Mouse (Mus musculus): ENCODE measurements around the gene Wdr75. TPM values are rescaled to one million over a fixed set of nuclear protein-coding genes. Genes with fewer than 3 reads are reported as not detected.

The Wdr75 gene
- polyA plus RNA-seq (2012; rRNA removed), result 31.3 and 32.5 TPM in 2 replicates

GRCm38 (mm10) chr1:45794969-45795908 is at the start of gene Wdr75:
Wdr75 (plus strand) TSS chr1:45795166.
- TF ChIP-seq CTCF (IDR thresholded peaks at IDR 0.05; ENCODE audit: extremely low read depth, insufficient read depth, low read length) (no peak), POLR2A (IDR thresholded peaks at IDR 0.05; ENCODE audit: extremely low read depth, insufficient read depth, low read length) (peak; percentile 87)
- H3K4me1 ChIP-seq (ENCODE audit: control insufficient read depth, insufficient read depth, low read length), result no peaks in the 10 kb centered on the region; the same call in 1 of the 2 replicates
- H3K4me3 ChIP-seq (ENCODE audit: insufficient read depth, low read length), result peak within 1 kb of the TSS; percentile 77
- H3K27ac ChIP-seq (ENCODE audit: insufficient read depth, low read length), result peak within 1 kb of the TSS; percentile 96

- H3K4me1 ChIP-seq (ENCODE audit: control insufficient read depth, insufficient read depth, low read length), result no peaks in the 10 kb centered on the region
- no peak overlapping the region for H3K27ac ChIP-seq (ENCODE audit: insufficient read depth, low read length)
- no peak overlapping the region for H3K4me3 ChIP-seq (ENCODE audit: insufficient read depth, low read length)
- TF ChIP-seq CTCF (IDR thresholded peaks at IDR 0.05; ENCODE audit: extremely low read depth, insufficient read depth, low read length) (no peak), POLR2A (IDR thresholded peaks at IDR 0.05; ENCODE audit: extremely low read depth, insufficient read depth, low read length) (no peak)
Observed at GRCm38 (mm10) chr1:45755902-45756301, 39.1 kb upstream of the Wdr75 start.

GRCm38 (mm10) chr1:45756707-45757106 is 38.3 kb upstream of the Wdr75 start:
- Histone ChIP-seq H3K27ac (ENCODE audit: insufficient read depth, low read length) (no peak overlapping the region), H3K4me1 (ENCODE audit: control insufficient read depth, insufficient read depth, low read length) (no peaks in the 10 kb centered on the region), H3K4me3 (ENCODE audit: insufficient read depth, low read length) (no peak overlapping the region)
- TF ChIP-seq CTCF (IDR thresholded peaks at IDR 0.05; ENCODE audit: extremely low read depth, insufficient read depth, low read length) (no peak), POLR2A (IDR thresholded peaks at IDR 0.05; ENCODE audit: extremely low read depth, insufficient read depth, low read length) (no peak)

DNA sequence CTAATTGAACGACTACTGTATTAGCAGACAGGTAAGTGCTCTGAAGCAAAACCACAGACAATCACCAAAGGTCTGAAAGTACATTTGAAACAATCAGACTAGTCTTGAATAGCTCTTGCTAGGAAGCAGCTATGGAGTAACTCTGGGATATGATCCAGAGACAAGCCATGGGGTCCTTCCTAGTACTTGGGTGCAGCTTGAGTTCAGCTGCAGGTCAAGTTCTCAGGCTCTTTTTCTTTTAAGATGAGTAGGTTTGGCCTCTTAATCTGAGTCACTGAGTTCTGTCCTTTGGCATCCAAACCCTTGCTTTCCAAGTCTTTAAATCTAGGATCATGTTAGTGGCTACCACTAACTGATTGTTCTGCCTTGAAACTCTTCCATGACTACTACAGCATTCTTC is 37.0 kb upstream of the Wdr75 start:
- TF ChIP-seq CTCF (IDR thresholded peaks at IDR 0.05; ENCODE audit: extremely low read depth, insufficient read depth, low read length), result no peak
- TF ChIP-seq POLR2A (IDR thresholded peaks at IDR 0.05; ENCODE audit: extremely low read depth, insufficient read depth, low read length), result no peak
- Histone ChIP-seq H3K4me1 (ENCODE audit: control insufficient read depth, insufficient read depth, low read length) (no peaks in the 10 kb centered on the region), H3K4me3 (ENCODE audit: insufficient read depth, low read length) (no peak overlapping the region), H3K27ac (ENCODE audit: insufficient read depth, low read length) (no peak overlapping the region)

- Histone ChIP-seq H3K27ac (ENCODE audit: insufficient read depth, low read length) (no peak overlapping the region), H3K4me3 (ENCODE audit: insufficient read depth, low read length) (no peak overlapping the region), H3K4me1 (ENCODE audit: control insufficient read depth, insufficient read depth, low read length) (no peaks in the 10 kb centered on the region)
- TF ChIP-seq CTCF (IDR thresholded peaks at IDR 0.05; ENCODE audit: extremely low read depth, insufficient read depth, low read length) (no peak), POLR2A (IDR thresholded peaks at IDR 0.05; ENCODE audit: extremely low read depth, insufficient read depth, low read length) (no peak)
Observed at GRCm38 (mm10) chr1:45760667-45761467, 34.1 kb upstream of the Wdr75 start.

- Histone ChIP-seq H3K4me3 (ENCODE audit: insufficient read depth, low read length) (no peak overlapping the region), H3K4me1 (ENCODE audit: control insufficient read depth, insufficient read depth, low read length) (no peaks in the 10 kb centered on the region), H3K27ac (ENCODE audit: insufficient read depth, low read length) (no peak overlapping the region)
- TF ChIP-seq POLR2A (IDR thresholded peaks at IDR 0.05; ENCODE audit: extremely low read depth, insufficient read depth, low read length) (no peak), CTCF (IDR thresholded peaks at IDR 0.05; ENCODE audit: extremely low read depth, insufficient read depth, low read length) (no peak)
Observed at GRCm38 (mm10) chr1:45761468-45761795, 33.5 kb upstream of the Wdr75 start.

- H3K4me3 ChIP-seq (ENCODE audit: insufficient read depth, low read length), result no peak overlapping the region
- H3K27ac ChIP-seq (ENCODE audit: insufficient read depth, low read length), result no peak overlapping the region
- H3K4me1 ChIP-seq (ENCODE audit: control insufficient read depth, insufficient read depth, low read length), result no peaks in the 10 kb centered on the region
- TF ChIP-seq CTCF (IDR thresholded peaks at IDR 0.05; ENCODE audit: extremely low read depth, insufficient read depth, low read length) (no peak), POLR2A (IDR thresholded peaks at IDR 0.05; ENCODE audit: extremely low read depth, insufficient read depth, low read length) (no peak)
Observed at GRCm38 (mm10) chr1:45765678-45766077, 29.3 kb upstream of the Wdr75 start.

- H3K27ac ChIP-seq (ENCODE audit: insufficient read depth, low read length), result no peak overlapping the region
Observed at GRCm38 (mm10) chr1:45766123-45766522, 28.8 kb upstream of the Wdr75 start.

DNA sequence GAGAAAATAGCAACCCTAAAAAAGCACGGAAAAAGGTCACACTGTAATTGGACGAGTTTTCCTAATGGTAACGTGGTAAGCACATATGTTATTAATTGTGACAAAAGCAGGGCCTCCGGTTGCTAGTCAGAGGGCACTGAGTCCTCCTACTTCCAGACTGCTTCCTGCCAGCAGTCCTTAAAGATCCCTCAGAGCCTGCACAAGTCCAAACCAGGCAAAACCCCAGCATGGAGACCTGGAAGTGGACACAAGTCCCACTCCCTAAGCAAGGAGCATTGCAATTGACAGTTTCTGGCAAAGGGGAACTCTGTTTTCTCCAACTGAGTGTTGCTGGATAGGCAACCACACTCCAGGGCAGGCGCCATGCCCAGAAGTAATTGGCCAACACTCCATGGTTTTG is 27.4 kb upstream of the Wdr75 start:
- Histone ChIP-seq H3K4me3 (ENCODE audit: insufficient read depth, low read length) (no peak overlapping the region), H3K4me1 (ENCODE audit: control insufficient read depth, insufficient read depth, low read length) (no peaks in the 10 kb centered on the region), H3K27ac (ENCODE audit: insufficient read depth, low read length) (no peak overlapping the region)
- TF ChIP-seq CTCF (IDR thresholded peaks at IDR 0.05; ENCODE audit: extremely low read depth, insufficient read depth, low read length), result no peak
- TF ChIP-seq POLR2A (IDR thresholded peaks at IDR 0.05; ENCODE audit: extremely low read depth, insufficient read depth, low read length), result no peak

More at GRCm38 (mm10) chr1:45766123-45766522, 28.8 kb upstream of the Wdr75 start:
- no peaks in the 10 kb centered on the region for H3K4me1 ChIP-seq (ENCODE audit: control insufficient read depth, insufficient read depth, low read length)
- no peak overlapping the region for H3K4me3 ChIP-seq (ENCODE audit: insufficient read depth, low read length)
- TF ChIP-seq CTCF (IDR thresholded peaks at IDR 0.05; ENCODE audit: extremely low read depth, insufficient read depth, low read length) (peak; percentile 54; the same call in 1 of the 2 replicates), POLR2A (IDR thresholded peaks at IDR 0.05; ENCODE audit: extremely low read depth, insufficient read depth, low read length) (no peak)
